Mouse (Mus musculus): ENCODE measurements around the gene Odf2l.

The Odf2l gene

GRCm38 (mm10) chr3:145118254-145119001 lies at the start of gene Odf2l:
Gene Odf2l (plus strand): TSS chr3:145118588.
- peak; percentile 95 to 97 for DNase-seq (ENCODE audit: low read depth in 2 of 2, low spot score in 2 of 2)

GRCm38 (mm10) chr3:145068964-145069363 lies 49.4 kb upstream of the Odf2l start:
- no peak for DNase-seq (ENCODE audit: low read depth in 2 of 2, low spot score in 2 of 2)

GRCm38 (mm10) chr3:145072339-145072738 lies 46.0 kb upstream of the Odf2l start:
- no peak for DNase-seq (ENCODE audit: low read depth in 2 of 2, low spot score in 2 of 2)

- DNase-seq (ENCODE audit: low read depth in 2 of 2, low spot score in 2 of 2) = no peak
These were observed 40.0 kb upstream of the Odf2l start for GRCm38 (mm10) chr3:145078405-145078804.

GRCm38 (mm10) chr3:145080904-145081303 lies 37.5 kb upstream of the Odf2l start:
- no peak for DNase-seq (ENCODE audit: low read depth in 2 of 2, low spot score in 2 of 2)

GRCm38 (mm10) chr3:145083081-145083480 lies 35.3 kb upstream of the Odf2l start:
- DNase-seq (ENCODE audit: low read depth in 2 of 2, low spot score in 2 of 2) = no peak

GRCm38 (mm10) chr3:145086180-145086579 lies 32.2 kb upstream of the Odf2l start:
- no peak for DNase-seq (ENCODE audit: low read depth in 2 of 2, low spot score in 2 of 2)

GRCm38 (mm10) chr3:145087857-145088598 lies 30.4 kb upstream of the Odf2l start:
- DNase-seq (ENCODE audit: low read depth in 2 of 2, low spot score in 2 of 2) = no peak

- DNase-seq (ENCODE audit: low read depth in 2 of 2, low spot score in 2 of 2) = no peak
These were observed 19.1 kb upstream of the Odf2l start, which contains the start of gene Clca2 for GRCm38 (mm10) chr3:145099291-145099690. Gene Clca2 (minus strand): TSS chr3:145099443.

- DNase-seq (ENCODE audit: low read depth in 2 of 2, low spot score in 2 of 2) = no peak
These were observed 16.4 kb upstream of the Odf2l start for GRCm38 (mm10) chr3:145101891-145102555.

- DNase-seq (ENCODE audit: low read depth in 2 of 2, low spot score in 2 of 2) = no peak
These were observed 15.1 kb upstream of the Odf2l start for GRCm38 (mm10) chr3:145103321-145103720.

- no peak for DNase-seq (ENCODE audit: low read depth in 2 of 2, low spot score in 2 of 2)
These were observed 14.6 kb upstream of the Odf2l start for GRCm38 (mm10) chr3:145103770-145104169.

GRCm38 (mm10) chr3:145105076-145105772 lies 13.2 kb upstream of the Odf2l start:
- no peak for DNase-seq (ENCODE audit: low read depth in 2 of 2, low spot score in 2 of 2)

- no peak for DNase-seq (ENCODE audit: low read depth in 2 of 2, low spot score in 2 of 2)
These were observed 12.4 kb upstream of the Odf2l start for GRCm38 (mm10) chr3:145105773-145106504.

GRCm38 (mm10) chr3:145115169-145115568 lies 3.2 kb upstream of the Odf2l start:
- no peak for DNase-seq (ENCODE audit: low read depth in 2 of 2, low spot score in 2 of 2)

- no peak for DNase-seq (ENCODE audit: low read depth in 2 of 2, low spot score in 2 of 2)
These were observed 751 bp upstream of the Odf2l start for GRCm38 (mm10) chr3:145117637-145118036.

- no peak for DNase-seq (ENCODE audit: low read depth in 2 of 2, low spot score in 2 of 2)
These were observed 592 bp downstream of the Odf2l start for GRCm38 (mm10) chr3:145119002-145119358.

- DNase-seq (ENCODE audit: low read depth in 2 of 2, low spot score in 2 of 2) = no peak
These were observed 1.0 kb downstream of the Odf2l start for GRCm38 (mm10) chr3:145119425-145119824.

- no peak for DNase-seq (ENCODE audit: low read depth in 2 of 2, low spot score in 2 of 2)
These were observed 8.2 kb downstream of the Odf2l start for GRCm38 (mm10) chr3:145126618-145127017.

- no peak for DNase-seq (ENCODE audit: low read depth in 2 of 2, low spot score in 2 of 2)
These were observed 11.0 kb downstream of the Odf2l start for GRCm38 (mm10) chr3:145129356-145129755.

Data from CD8-positive naive resting alpha-beta T cell, adult 2 months (primary cell).